Mouse (Mus musculus) intestine, embryonic 14.5 days (tissue): Measurements from ENCODE around the gene Parp6. TPM values are rescaled to one million over a fixed set of nuclear protein-coding genes. Genes with fewer than 3 reads are reported as not detected.

Experiments used
- ATAC-seq: fragments of 200-750 bp; cut with Nextera tagmentation; replicated peaks from 2 replicates; pipeline ENCODE4 v1.8.0; 2017; ENCODE audit warnings: low read depth, moderate number of reproducible peaks, moderate TSS enrichment, moderate library complexity; ENCODE audit not compliant: low FRiP score, low TSS enrichment
- DNase-seq: peaks from one replicate; pipeline ENCODE4 v3.0.0-alpha.2; 2018; ENCODE audit warnings: low spot score
- H3K27ac ChIP-seq: fragments of 300-500 bp; sonication (generic); 2 replicates; pipeline ENCODE4 v1.5.1; 2014; ENCODE audit warnings: low read depth, mild to moderate bottlenecking, control low read depth
- H3K27me3 ChIP-seq: fragments of 300-500 bp; sonication (generic); replicated peaks from 2 replicates; pipeline ENCODE4 v1.6.1; 2014; ENCODE audit warnings: low read length, control low read depth; ENCODE audit not compliant: control insufficient read depth, insufficient read depth
- H3K36me3 ChIP-seq: fragments of 300-500 bp; sonication (generic); 2 replicates; pipeline ENCODE4 v1.6.1; 2014; ENCODE audit warnings: low read length, control low read depth; ENCODE audit not compliant: control insufficient read depth, insufficient read depth
- H3K4me1 ChIP-seq: fragments of 300-500 bp; sonication (generic); replicated peaks from 2 replicates; pipeline ENCODE4 v1.6.1; 2014; ENCODE audit warnings: low read length, control low read depth, mixed read lengths; ENCODE audit not compliant: control insufficient read depth, insufficient read depth
- H3K4me2 ChIP-seq: fragments of 300-500 bp; sonication (generic); 2 replicates; pipeline ENCODE4 v1.6.1; 2014; ENCODE audit warnings: low read length
- H3K4me3 ChIP-seq: fragments of 300-500 bp; sonication (generic); 2 replicates; pipeline ENCODE4 v1.5.1; 2014; ENCODE audit warnings: low read depth, low read length, control low read depth, mixed read lengths
- H3K9ac ChIP-seq: fragments of 300-500 bp; sonication (generic); 2 replicates; pipeline ENCODE4 v1.6.1; 2014; ENCODE audit warnings: mild to moderate bottlenecking, low read length
- H3K9me3 ChIP-seq: fragments of 300-500 bp; sonication (generic); 2 replicates; pipeline ENCODE4 v1.6.1; 2016; ENCODE audit warnings: low read length, control low read depth; ENCODE audit not compliant: control insufficient read depth
- WGBS: fragments of 180-500 bp; shearing (Covaris S2); extraction: QIAGEN DNeasy Blood & Tissue Kit; methylation state at CpG from one replicate; pipeline ENCODE4 v1.1.7; 2014; 5-methylcytosine and 5-hydroxymethylcytosine counted together
- polyA plus RNA-seq: library from polyadenylated mRNA; unstranded; fragments of >200 nt; fragmentation: Nextera tagmentation; extraction: Ambion mirVana; gene quantifications from 2 replicates; pipeline ENCODE4 v1.2.1, GENCODE M21; 2014

Parp6 gene
- polyA plus RNA-seq, 1 experiment from 2014 or later: 35.3 TPM

DNA sequence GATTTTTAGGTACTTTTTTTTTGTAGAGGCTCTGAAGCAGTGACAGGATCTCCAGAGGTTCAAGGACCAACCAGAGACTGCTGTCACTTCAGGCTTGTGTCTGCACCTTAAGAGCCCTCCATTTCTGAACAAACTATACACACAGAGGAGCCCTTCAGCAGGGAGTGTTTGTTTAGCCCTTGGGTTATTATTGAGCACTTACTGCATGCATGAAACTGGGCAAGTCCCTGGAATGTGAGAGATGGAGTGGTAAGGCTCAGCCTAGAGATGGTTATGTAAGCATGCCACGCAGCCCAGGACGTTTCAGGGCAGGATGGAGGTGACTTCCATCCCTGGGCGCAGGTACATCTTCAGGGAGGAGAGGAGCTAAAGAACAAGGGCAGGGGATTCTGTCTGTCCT is 79.3 kb downstream of the Parp6 start:
- Histone ChIP-seq H3K4me2 (no peak overlapping the region), H3K4me3 (no peak overlapping the region), H3K9ac (no peak overlapping the region), H3K4me1 (peaks cover 25% of the 10 kb centered on the region), H3K9me3 (no peaks in the 10 kb centered on the region), H3K27me3 (no peaks in the 10 kb centered on the region), H3K27ac (no peak overlapping the region), H3K36me3 (no peaks in the 10 kb centered on the region)
- ATAC-seq (no peak), DNase-seq (no peak)
- 83% methylated on average over 3 of the region's 3 CpGs for WGBS

Other genes starting within 250 kb of the Parp6 start
- 16.0 and 18.3 TPM in 2 replicates for gene Arih1, start 130.7 kb upstream of the Parp6 start, polyA plus RNA-seq
- gene Hexa, start 77.7 kb upstream of the Parp6 start, polyA plus RNA-seq: 79.2 and 86.3 TPM in 2 replicates
- gene Tmem202, start 77.4 kb upstream of the Parp6 start, polyA plus RNA-seq: not detected in 2 replicates
- 3.3 and 4.3 TPM in 2 replicates for gene Celf6, start 39.4 kb upstream of the Parp6 start, polyA plus RNA-seq
- 1,482 and 1,573 TPM in 2 replicates for gene Pkm, start 39.1 kb downstream of the Parp6 start, polyA plus RNA-seq
- 1.2 and 1.3 TPM in 2 replicates for gene Gramd2, start 62.9 kb downstream of the Parp6 start, polyA plus RNA-seq
- gene Senp8, start 133.4 kb downstream of the Parp6 start, polyA plus RNA-seq: 11.7 and 12.0 TPM in 2 replicates
- 16.0 and 16.7 TPM in 2 replicates for gene Myo9a, start 133.6 kb downstream of the Parp6 start, polyA plus RNA-seq